Mouse (Mus musculus) E14TG2a.4 (cell line): Measurements from ENCODE around the gene Gpr25.

Experiments used
- CTCF ChIP-seq: conservative IDR thresholded peaks from 2 replicates; pipeline ENCODE4 v1.5.1; 2014; ENCODE audit warnings: low read length
- NANOG ChIP-seq: IDR thresholded peaks from 2 replicates; pipeline ENCODE4 v1.6.1; 2014; ENCODE audit warnings: borderline replicate concordance, low read length, mixed read lengths

DNA sequence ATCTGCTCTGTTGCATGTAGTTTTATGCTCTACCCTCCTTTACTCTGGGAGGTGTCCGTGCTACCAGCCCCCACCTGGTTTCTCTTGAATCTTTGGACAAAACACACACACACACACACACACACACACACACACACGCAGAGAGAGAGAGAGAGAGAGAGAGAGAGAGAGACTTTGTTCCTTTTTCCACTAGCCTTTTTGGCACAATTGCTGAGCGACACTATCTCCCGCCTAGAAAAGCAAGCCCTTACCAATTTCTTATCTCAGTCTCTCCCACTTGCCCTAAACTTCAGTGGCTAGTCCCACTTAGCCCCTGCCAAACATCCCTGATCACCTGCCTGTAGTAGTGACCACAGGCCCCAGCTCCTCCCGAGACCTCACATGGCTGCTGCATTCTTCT, 16.2 kb downstream of the Gpr25 start:
- TF ChIP-seq CTCF (no peak), NANOG (no peak)
